Mouse (Mus musculus) cortical plate, adult 2 months (tissue): Measurements from ENCODE around the gene Cep57l1.

Experiments
- CTCF ChIP-seq: fragments of 200-500 bp; IDR thresholded peaks from 2 replicates; pipeline ENCODE4 v1.5.1; 2011; ENCODE audit warnings: mild to moderate bottlenecking, control low read depth, low read length; ENCODE audit not compliant: insufficient read depth; ENCODE audit errors: extremely low read depth
- POLR2A ChIP-seq: fragments of 200-500 bp; IDR thresholded peaks from 2 replicates; pipeline ENCODE4 v1.6.1; 2011; ENCODE audit warnings: mild to moderate bottlenecking, low read length, control low read depth; ENCODE audit not compliant: insufficient read depth; ENCODE audit errors: extremely low read depth

- peak; percentile 40; the same call in 1 of the 2 replicates for TF ChIP-seq POLR2A
- TF ChIP-seq CTCF, result no peak
Measured at GRCm38 (mm10) chr10:41810564-41811455, 1.1 kb upstream of the Cep57l1 start.
